Mouse (Mus musculus) cerebellum, adult 2 months (tissue): Measurements from ENCODE around the gene Ppfibp1.

Source experiments
- CTCF ChIP-seq: fragments of 200-500 bp; IDR thresholded peaks from 2 replicates; pipeline ENCODE4 v1.5.1; 2011; ENCODE audit warnings: low read depth, mild to moderate bottlenecking, control low read depth, low read length, moderate library complexity, borderline replicate concordance; ENCODE audit not compliant: insufficient read depth
- POLR2A ChIP-seq: fragments of 200-500 bp; IDR thresholded peaks from 2 replicates; pipeline ENCODE4 v1.6.1; 2011; ENCODE audit warnings: low read length, control low read depth, borderline replicate concordance; ENCODE audit not compliant: insufficient read depth

DNA sequence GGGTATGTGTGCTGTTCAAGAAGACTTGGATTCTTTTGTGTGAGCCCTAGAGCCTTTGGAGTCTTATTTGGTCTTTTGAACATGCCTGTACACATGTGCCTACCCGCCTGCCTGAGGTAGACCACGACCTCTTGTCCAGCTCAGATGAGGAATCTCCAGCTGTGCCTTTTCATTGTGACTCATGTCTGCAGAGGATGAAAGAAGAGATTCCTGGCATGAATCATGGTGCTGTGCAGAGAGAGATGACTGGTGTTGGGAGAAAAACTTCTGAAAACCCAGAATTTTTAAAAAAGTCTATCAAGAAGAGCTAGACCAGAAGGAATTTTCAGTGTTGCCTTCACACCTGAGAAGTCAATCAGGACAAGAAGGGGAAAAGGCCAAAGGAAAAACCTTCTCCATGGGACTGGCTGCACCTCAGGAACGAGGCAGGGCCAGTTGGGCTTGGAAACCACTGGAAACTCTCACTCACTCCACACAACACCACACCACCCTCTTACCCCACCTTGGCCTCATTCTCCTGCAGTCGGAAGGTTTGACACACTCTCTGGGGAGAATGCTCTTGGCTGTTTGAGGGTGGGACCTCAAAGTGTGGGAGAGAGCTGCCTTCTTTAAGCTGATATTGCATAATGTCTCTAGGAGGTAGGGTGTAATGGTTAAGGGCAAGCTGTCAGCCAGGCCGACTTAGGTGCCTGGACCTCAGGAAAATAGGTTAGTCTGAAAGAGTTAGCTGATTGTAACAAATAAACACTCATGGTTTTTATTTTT lies 21.6 kb downstream of the Ppfibp1 start:
- TF ChIP-seq CTCF (no peak), POLR2A (no peak)
